Mouse (Mus musculus) midbrain, embryonic 14.5 days (tissue): ENCODE measurements at regions not wholly inside any gene's neighbourhood (a gene's known extent, or its start where the extent isn't known, plus 50 kb on each side); places are given as distances from the start of the nearest gene placed in this dataset.

Experiments used
- ATAC-seq: fragments of 200-750 bp; cut with Nextera tagmentation; 2 replicates; pipeline ENCODE4 v1.8.0; 2017; ENCODE audit warnings: moderate number of reproducible peaks, moderate library complexity; ENCODE audit not compliant: low FRiP score, low TSS enrichment
- DNase-seq: peaks from one replicate; pipeline ENCODE4 v3.0.0-alpha.2; 2015
- H3K27ac ChIP-seq: fragments of 300-500 bp; sonication (generic); replicated peaks from 2 replicates; pipeline ENCODE4 v1.5.1; 2014; ENCODE audit warnings: mild to moderate bottlenecking, low read depth, low read length, moderate library complexity
- H3K27me3 ChIP-seq: fragments of 300-500 bp; sonication (generic); 2 replicates; pipeline ENCODE4 v1.6.1; 2014; ENCODE audit warnings: low read length, control low read depth, mixed read lengths; ENCODE audit not compliant: control insufficient read depth, insufficient read depth
- H3K36me3 ChIP-seq: fragments of 300-500 bp; sonication (generic); 2 replicates; pipeline ENCODE4 v1.6.1; 2014; ENCODE audit warnings: low read length, control low read depth; ENCODE audit not compliant: control insufficient read depth, insufficient read depth
- H3K4me1 ChIP-seq: fragments of 300-500 bp; sonication (generic); 2 replicates; pipeline ENCODE4 v1.6.1; 2014; ENCODE audit warnings: mild to moderate bottlenecking, antibody characterized with exemption, low read length, control low read depth; ENCODE audit not compliant: control insufficient read depth, insufficient read depth
- H3K4me2 ChIP-seq: fragments of 300-500 bp; sonication (generic); 2 replicates; pipeline ENCODE4 v1.6.1; 2014; ENCODE audit warnings: mild to moderate bottlenecking, low read length, moderate library complexity
- H3K4me3 ChIP-seq: fragments of 300-500 bp; sonication (generic); replicated peaks from 2 replicates; pipeline ENCODE4 v1.5.1; 2014; ENCODE audit warnings: low read depth, low read length
- H3K9ac ChIP-seq: fragments of 300-500 bp; sonication (generic); replicated peaks from 2 replicates; pipeline ENCODE4 v1.6.1; 2014; ENCODE audit warnings: mild to moderate bottlenecking, low read length, moderate library complexity
- H3K9me3 ChIP-seq: fragments of 300-500 bp; sonication (generic); 2 replicates; pipeline ENCODE4 v1.6.1; 2016; ENCODE audit warnings: low read length, control low read depth, mixed read lengths; ENCODE audit not compliant: control insufficient read depth
- WGBS: fragments of 180-500 bp; shearing (Covaris S2); extraction: QIAGEN DNeasy Blood & Tissue Kit; methylation state at CpG from one replicate; pipeline ENCODE4 v1.1.7; 2014; 5-methylcytosine and 5-hydroxymethylcytosine counted together

- Histone ChIP-seq H3K9ac (no peak overlapping the region), H3K9me3 (no peaks in the 10 kb centered on the region), H3K4me1 (no peaks in the 10 kb centered on the region), H3K4me3 (no peak overlapping the region), H3K4me2 (no peak overlapping the region), H3K27me3 (no peaks in the 10 kb centered on the region), H3K36me3 (no peaks in the 10 kb centered on the region), H3K27ac (no peak overlapping the region)
- WGBS = 87% methylated on average over 7 of the region's 7 CpGs
- DNase-seq (no peak), ATAC-seq (no peak)
Observed at GRCm38 (mm10) chr10:98212876-98213587, 486.5 kb upstream of the C030005K15Rik start.

GRCm38 (mm10) chr10:98231017-98231416 is 504.5 kb upstream of the C030005K15Rik start:
- no peak for DNase-seq
- no peak overlapping the region for H3K4me3 ChIP-seq

GRCm38 (mm10) chr10:98231705-98232235 is 505.2 kb upstream of the C030005K15Rik start:
- Histone ChIP-seq H3K9me3 (no peaks in the 10 kb centered on the region), H3K9ac (no peak overlapping the region), H3K4me1 (no peaks in the 10 kb centered on the region), H3K27ac (no peak overlapping the region), H3K36me3 (no peaks in the 10 kb centered on the region), H3K4me3 (no peak overlapping the region), H3K4me2 (no peak overlapping the region), H3K27me3 (no peaks in the 10 kb centered on the region)
- WGBS = 86% methylated on average over 4 of the region's 4 CpGs
- DNase-seq (no peak), ATAC-seq (no peak)

More at GRCm38 (mm10) chr10:98231017-98231416, 504.5 kb upstream of the C030005K15Rik start:
- Histone ChIP-seq H3K4me2 (no peak overlapping the region), H3K27ac (no peak overlapping the region), H3K4me1 (no peaks in the 10 kb centered on the region), H3K9me3 (no peaks in the 10 kb centered on the region), H3K36me3 (no peaks in the 10 kb centered on the region), H3K9ac (no peak overlapping the region), H3K27me3 (no peaks in the 10 kb centered on the region)
- WGBS = 96% methylated on average over 5 of the region's 5 CpGs
- ATAC-seq = no peak

GRCm38 (mm10) chr10:98248311-98248710 is 521.8 kb upstream of the C030005K15Rik start:
- H3K9me3 ChIP-seq = no peaks in the 10 kb centered on the region
- ATAC-seq (no peak), DNase-seq (no peak)
- no peaks in the 10 kb centered on the region for H3K4me1 ChIP-seq
- no peak overlapping the region for H3K4me2 ChIP-seq
- H3K9ac ChIP-seq = no peak overlapping the region
- no peak overlapping the region for H3K27ac ChIP-seq
- WGBS = 96% methylated on average over 1 of the region's 1 CpGs
- no peaks in the 10 kb centered on the region for H3K27me3 ChIP-seq
- H3K36me3 ChIP-seq = no peaks in the 10 kb centered on the region
- no peak overlapping the region for H3K4me3 ChIP-seq

- 82% methylated on average over 4 of the region's 4 CpGs for WGBS
- H3K4me1 ChIP-seq = no peaks in the 10 kb centered on the region
Observed at GRCm38 (mm10) chr10:98257980-98258707, 531.6 kb upstream of the C030005K15Rik start.

GRCm38 (mm10) chr10:98259283-98259682 is 532.7 kb upstream of the C030005K15Rik start:
- no peak overlapping the region for H3K9ac ChIP-seq
- H3K27me3 ChIP-seq = no peaks in the 10 kb centered on the region
- ATAC-seq (no peak), DNase-seq (no peak)
- no peaks in the 10 kb centered on the region for H3K9me3 ChIP-seq
- no peak overlapping the region for H3K4me2 ChIP-seq
- H3K4me1 ChIP-seq = no peaks in the 10 kb centered on the region
- WGBS = 76% methylated on average over 4 of the region's 4 CpGs
- no peak overlapping the region for H3K27ac ChIP-seq
- no peaks in the 10 kb centered on the region for H3K36me3 ChIP-seq
- H3K4me3 ChIP-seq = no peak overlapping the region

More at GRCm38 (mm10) chr10:98257980-98258707, 531.6 kb upstream of the C030005K15Rik start:
- no peak overlapping the region for H3K4me3 ChIP-seq
- ATAC-seq (no peak), DNase-seq (no peak)
- H3K27ac ChIP-seq = no peak overlapping the region
- H3K9ac ChIP-seq = no peak overlapping the region
- H3K36me3 ChIP-seq = no peaks in the 10 kb centered on the region
- no peak overlapping the region for H3K4me2 ChIP-seq
- no peaks in the 10 kb centered on the region for H3K27me3 ChIP-seq
- no peaks in the 10 kb centered on the region for H3K9me3 ChIP-seq

- no peak overlapping the region for H3K4me2 ChIP-seq
- H3K27me3 ChIP-seq = no peaks in the 10 kb centered on the region
- H3K9me3 ChIP-seq = no peaks in the 10 kb centered on the region
- no peak overlapping the region for H3K4me3 ChIP-seq
- WGBS = 94% methylated on average over 3 of the region's 3 CpGs
- no peak overlapping the region for H3K9ac ChIP-seq
- no peak for DNase-seq
- ATAC-seq = no peak
- no peaks in the 10 kb centered on the region for H3K4me1 ChIP-seq
- H3K27ac ChIP-seq = no peak overlapping the region
- no peaks in the 10 kb centered on the region for H3K36me3 ChIP-seq
Observed at GRCm38 (mm10) chr10:98268511-98268910, 542.0 kb upstream of the C030005K15Rik start.

- no peak for ATAC-seq
- no peaks in the 10 kb centered on the region for H3K36me3 ChIP-seq
- no peaks in the 10 kb centered on the region for H3K4me1 ChIP-seq
- no peak overlapping the region for H3K9ac ChIP-seq
- no peak overlapping the region for H3K27ac ChIP-seq
- DNase-seq = no peak
- WGBS = 86% methylated on average over 4 of the region's 4 CpGs
- H3K9me3 ChIP-seq = no peaks in the 10 kb centered on the region
- no peak overlapping the region for H3K4me2 ChIP-seq
- H3K4me3 ChIP-seq = no peak overlapping the region
- H3K27me3 ChIP-seq = no peaks in the 10 kb centered on the region
Observed at GRCm38 (mm10) chr10:98291617-98292016, 565.1 kb upstream of the C030005K15Rik start.
